Mouse (Mus musculus): ENCODE measurements around the gene Chml.
A peak's percentile ranks its signal among the peaks of the same experiment; 100 is the strongest.

Gene Chml

GRCm38 (mm10) chr1:175692246-175692996 lies at the start of gene Chml, which contains the start of gene Opn3:
TSS of gene Chml (minus strand) at chr1:175692901.
TSS of gene Opn3 (minus strand) at chr1:175692776.
- DNase-seq = peak; percentile 99 to 100

DNA sequence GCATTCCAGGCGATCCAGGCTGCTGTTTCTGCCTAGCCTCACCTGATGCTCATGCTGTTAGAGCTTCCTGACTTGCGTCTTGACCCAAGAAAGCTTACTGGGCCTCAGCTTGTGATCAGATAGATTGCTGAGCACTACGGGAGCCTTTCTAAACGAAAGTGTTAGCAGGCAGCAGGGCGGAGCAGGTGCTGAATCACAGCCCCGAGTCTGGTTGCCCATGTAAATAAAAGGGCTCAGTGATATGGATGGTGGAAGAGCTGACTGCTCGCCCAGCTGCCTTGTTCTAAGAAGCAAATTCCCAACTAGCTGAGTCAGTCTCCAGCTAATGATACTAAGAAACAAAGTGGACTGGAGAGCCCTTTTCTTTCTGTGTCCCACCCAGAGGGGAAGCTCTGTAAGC lies 33.1 kb upstream of the Chml start:
- DNase-seq = no peak

GRCm38 (mm10) chr1:175716832-175717231 lies 24.1 kb upstream of the Chml start:
- no peak for DNase-seq

DNA sequence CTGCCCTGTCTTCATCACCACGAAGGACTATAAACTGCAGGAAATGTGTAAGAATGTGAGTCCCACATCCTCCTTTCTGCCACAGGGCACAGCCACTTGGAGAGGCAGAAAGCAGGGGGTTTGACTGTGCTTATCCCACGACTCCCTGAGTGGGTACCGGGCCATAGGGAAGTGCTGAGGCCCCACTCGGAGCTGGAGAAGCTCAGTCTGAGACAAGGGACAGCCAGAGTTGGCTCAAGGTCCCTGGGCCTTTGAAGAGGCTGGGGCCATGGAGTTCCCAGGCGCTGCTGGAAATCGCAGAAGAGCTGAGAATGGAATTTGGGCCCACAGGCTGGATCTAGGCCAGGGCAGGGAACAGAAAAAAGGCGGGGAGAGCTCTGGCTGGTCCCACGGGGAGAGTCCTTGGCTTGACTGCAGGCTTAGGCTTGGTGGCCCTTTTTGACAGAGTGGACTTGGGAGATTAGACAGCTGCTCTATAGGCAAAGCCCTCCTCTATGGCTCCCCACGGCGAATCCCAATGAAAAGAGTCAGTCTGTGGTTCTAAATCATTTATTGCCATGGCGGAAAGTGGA lies 19.7 kb upstream of the Chml start:
- DNase-seq = no peak

DNA sequence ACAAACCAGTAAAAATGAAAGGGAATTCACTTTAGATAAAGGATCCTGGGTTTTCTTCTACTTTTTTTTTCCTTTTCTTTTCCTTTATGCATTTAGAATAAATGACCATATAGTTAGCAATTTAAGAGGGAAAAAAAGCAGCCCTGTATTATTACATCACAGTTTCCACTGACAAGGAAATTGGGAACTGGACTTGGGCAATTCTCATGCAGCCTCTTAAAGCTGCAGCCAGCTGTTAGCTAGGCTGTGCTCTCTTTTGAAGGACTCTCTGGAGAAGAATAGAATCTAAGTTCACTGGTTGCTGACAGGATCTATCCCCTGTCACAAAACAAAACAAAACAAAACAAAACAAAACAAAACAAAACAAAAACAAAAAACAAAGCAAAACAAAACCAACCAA lies 15.3 kb upstream of the Chml start:
- no peak for DNase-seq

GRCm38 (mm10) chr1:175707599-175707998 lies 14.9 kb upstream of the Chml start:
- DNase-seq = no peak

GRCm38 (mm10) chr1:175701145-175701544 lies 8.4 kb upstream of the Chml start:
- no peak for DNase-seq

DNA sequence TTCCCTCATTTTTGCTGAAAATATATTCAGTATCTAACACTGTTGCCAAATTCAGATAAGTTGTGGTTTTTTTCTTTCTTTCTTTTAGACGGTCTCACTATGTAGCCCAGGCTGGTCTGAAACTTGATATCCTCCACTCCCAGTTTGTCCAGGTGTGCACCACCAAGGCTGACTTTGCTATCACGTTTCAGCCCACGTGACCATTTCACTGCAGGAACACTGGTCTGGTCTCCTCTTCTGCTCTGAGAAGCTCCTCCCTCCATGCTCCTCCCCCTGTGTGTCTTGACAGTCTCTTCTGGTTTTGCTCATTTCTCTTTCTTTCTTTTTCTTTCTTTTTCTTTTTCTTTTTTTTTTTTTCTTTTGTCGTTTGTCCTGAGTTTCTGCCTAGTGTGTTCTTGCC lies 7.1 kb upstream of the Chml start:
- peak; percentile 5 to 26 for DNase-seq

DNA sequence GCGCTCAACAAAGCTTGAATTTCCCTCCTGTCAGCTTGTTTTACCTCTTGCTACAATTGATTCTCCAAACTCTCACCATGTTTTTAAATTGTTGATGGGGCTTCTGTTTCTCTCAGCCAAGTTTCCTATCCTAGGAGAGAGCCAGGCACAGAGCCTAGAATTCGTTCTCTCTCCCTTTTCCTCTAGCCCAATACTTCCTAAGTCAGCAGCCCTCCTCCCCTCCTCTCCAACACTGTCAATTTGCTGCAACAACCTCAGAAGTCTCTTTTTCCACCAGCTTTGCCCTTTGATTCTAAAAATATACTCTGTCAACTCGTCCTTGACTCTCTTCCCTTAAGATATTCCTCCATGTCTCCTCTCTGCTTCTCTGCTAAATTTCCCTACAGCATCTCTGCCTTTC lies 6.7 kb upstream of the Chml start:
- DNase-seq = no peak

GRCm38 (mm10) chr1:175698293-175698692 lies 5.6 kb upstream of the Chml start, which contains the start of gene Wdr64:
TSS of gene Wdr64 (plus strand) at chr1:175698593.
- no peak for DNase-seq

DNA sequence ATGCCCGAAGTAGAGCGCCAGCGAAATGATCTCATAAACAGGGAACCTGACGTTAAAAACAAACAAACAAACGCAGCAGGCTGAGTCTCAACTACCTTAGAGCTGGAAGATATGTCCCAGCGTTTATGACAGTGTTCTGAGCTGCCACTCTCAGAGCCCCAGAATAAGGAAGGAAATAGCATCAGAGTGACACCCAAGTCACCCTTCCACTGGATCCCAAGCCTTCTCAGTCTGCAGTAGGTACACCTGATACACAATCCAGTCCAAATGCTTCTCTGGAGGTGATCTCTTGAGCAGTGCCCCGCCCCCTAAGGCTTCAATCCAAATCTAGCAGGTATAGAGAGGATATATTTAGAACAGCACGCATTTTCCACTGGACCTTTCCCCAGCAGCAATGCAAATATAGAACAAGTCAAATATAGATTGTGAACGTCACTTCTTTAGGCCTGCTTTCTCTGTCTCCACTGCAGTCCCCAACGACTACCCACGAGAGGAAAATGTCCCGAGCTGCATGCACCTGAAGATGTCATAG lies 794 bp upstream of the Chml start:
- DNase-seq = peak; percentile 9 to 12

- DNase-seq = no peak
Observed at GRCm38 (mm10) chr1:175692997-175693361, 278 bp upstream of the Chml start.

DNA sequence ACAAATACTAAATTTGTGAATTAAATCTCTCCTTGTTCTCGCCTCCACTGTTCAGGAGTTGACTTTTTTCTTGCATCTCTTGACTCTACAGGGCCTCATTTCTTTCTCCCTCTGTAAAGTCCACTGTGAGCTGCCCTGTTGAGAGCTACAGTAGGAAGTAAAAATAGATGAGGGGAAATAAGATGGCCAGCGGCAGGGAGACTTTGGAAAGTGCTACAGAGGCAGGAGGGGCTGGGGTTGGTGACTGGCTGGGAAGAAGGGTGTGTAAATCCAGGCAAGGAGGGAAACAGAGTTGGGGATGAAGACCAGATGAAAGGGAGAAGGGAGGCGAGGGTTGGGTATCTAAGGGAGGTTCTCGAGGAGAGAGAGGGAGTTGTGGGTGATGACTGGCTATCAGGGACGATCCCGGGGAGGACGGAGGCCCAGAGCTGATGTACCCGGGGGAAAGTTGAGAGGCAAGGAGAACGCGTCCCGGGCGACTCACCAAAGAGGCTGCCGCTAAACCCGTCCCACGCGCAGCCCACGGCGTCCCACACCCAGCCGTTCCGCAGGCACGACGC lies 935 bp downstream of the Chml start:
- DNase-seq = no peak

GRCm38 (mm10) chr1:175680995-175681394 lies 11.7 kb downstream of the Chml start:
- no peak for DNase-seq

- no peak for DNase-seq
Observed at GRCm38 (mm10) chr1:175677459-175677858, 15.2 kb downstream of the Chml start.

GRCm38 (mm10) chr1:175675116-175675515 lies 17.6 kb downstream of the Chml start:
- no peak for DNase-seq

DNA sequence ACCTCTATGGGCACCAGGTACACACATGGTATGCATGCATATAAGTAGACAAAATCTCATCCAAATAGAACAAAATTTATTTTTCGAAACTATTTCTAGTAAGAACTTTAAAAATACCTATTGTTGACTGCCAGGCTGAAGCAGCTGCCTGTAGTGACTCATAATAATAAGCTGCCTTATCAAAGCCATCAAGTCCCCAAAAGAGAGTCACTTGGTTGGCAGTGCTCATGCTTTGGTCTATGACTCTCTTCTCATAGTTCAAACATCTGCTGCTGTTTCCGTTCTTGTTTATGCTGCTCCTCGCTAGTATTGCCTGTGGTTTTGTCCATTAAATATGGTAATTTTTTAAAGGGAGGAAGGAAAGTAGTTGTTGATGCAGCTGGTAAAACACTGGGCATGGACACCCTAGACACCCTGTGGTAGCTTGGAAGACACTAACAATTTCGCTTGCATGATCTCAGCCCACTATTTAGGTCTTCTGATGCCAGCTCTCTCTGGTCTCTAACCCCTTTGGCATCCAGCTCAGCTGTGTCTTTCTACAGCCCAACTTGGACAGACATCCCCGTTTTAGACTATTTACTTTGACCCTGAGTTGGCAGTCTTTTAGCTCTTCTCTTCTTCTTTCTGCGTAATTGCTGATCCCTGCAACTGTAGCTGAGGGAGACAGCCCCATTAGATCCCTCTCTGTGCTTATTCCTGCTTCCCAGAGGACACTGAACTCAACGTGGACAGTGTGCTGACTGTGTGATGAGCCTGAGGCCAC lies 19.0 kb downstream of the Chml start:
- DNase-seq = no peak

DNA sequence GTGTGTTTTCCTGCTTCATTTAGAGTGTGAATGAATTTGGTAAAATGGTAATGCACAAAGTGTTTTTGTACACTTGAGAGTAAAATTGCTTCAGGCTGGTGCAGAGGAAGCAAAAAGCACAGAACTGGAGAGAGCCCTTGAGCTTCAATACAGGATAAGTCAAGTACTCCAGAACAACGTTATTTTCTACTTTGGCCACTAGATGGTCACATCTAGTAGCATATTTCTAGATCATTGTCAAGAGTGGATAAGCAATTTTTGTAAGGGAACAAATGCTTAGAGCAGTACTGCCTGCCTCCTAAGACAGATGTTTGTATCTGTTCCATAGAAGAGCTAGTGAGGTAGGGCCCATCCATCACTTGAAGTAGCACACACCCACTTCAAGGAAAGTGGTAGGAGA lies 21.1 kb downstream of the Chml start:
- DNase-seq = no peak

- no peak for DNase-seq
Observed at GRCm38 (mm10) chr1:175670042-175670441, 22.7 kb downstream of the Chml start.

- no peak for DNase-seq
Observed at GRCm38 (mm10) chr1:175669456-175669855, 23.2 kb downstream of the Chml start.

DNA sequence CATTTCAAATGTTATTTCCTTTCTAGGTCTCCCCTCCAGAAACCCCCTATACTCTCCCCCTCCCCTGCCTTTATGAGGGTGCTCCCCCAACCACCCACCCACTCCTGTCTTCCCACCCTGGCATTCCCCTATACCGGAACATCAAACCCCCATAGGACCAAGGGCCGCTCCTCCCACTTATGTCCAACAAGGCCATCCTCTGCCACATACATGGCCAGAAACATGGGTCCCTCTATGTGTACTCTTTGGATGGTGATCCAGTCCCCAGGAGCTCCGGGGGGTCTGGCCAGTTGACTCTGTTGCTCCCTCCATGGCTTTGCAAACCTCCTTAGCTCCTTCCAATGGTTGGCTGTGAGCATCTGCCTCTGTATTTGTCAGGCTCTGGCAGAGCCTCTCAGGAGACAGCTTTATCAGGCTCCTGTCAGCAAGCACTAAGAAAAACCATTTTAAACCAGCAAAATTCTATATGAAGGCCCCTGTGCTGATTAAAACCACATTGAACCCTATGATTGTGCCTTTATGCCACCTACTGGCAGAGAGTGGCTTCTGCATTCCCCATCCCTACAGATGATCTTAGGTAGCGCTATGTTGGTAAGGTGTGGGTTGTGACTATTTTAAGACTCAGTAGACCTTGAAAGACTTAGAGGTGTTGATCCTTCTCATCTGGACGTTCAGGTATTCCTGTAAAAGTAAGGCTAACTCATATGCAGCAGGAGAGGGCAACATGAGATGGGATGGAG lies 23.9 kb downstream of the Chml start:
- DNase-seq = peak; percentile 37 to 44

DNA sequence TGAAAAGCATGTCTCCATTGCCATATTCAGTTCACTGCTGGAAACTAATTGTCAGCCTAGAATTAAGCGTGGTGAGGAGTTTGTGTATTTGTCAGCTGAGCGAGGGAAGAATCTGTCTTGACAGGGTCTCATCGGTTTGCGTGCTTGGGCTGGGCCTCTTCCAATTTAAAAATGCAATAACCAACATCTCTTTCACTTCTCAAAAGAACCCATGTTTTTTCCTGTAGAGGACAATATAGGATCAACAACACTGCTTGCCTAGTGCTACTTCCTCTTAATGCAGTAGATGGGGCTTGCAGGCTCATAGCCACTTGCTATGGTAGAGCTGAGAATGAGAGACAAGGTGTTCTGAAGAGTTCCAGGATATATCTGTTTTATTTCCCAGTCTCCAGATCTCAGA lies 32.8 kb downstream of the Chml start:
- no peak for DNase-seq

DNA sequence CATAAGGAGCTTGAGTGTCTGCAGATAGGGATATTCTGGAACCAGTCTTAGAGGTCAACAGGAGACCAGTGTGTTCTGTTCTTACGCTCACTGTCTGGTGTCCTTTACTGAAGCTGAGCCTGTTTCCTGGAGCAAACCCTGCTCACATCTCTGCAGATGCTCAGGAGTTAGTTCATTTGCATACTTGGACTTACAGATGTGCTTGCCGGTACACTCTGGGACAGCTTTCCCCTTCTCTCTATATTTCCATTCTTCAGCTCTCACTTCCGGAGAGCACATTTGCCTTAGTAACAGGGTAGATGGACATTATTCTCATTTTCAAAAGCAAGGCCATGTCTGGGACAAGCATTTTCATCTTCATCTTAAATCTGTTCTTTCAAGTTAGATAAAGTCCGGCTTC lies 44.1 kb downstream of the Chml start:
- DNase-seq = no peak
